Mouse (Mus musculus): ENCODE measurements around the gene Asic2. TPM values are rescaled to one million over a fixed set of nuclear protein-coding genes. Genes with fewer than 3 reads are reported as not detected.

The Asic2 gene
- not detected in 2 replicates for polyA plus RNA-seq (2012)

DNA sequence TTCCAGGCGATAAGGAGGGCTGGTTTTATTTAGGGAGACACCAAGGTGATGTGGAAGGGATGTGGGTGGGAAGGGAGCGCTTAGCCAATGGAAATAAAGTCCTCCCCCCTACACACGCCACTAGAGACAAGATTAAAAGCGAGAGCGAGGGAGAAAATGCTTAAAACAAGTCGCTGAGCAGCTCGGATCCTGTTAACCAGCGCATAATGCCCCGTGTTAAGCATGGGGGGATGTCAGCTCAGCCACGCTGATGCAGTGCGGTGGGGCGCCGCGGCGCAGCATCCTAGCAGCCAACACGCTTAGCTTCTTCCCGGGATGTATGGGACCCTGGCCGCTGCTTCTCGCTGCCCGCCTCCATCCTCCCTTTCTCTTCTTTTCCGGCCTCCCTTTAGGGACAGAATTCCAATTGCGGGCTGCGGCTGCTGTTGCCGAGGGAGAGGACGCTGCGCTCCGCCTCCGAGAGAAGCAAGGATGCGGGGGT is at the start of gene Asic2:
Gene Asic2, minus strand, starts transcription at position 57 of the 481 bp plus-strand sequence.
- no peak within 1 kb of the TSS for H3K4me3 ChIP-seq (replicated peaks)
- TF ChIP-seq TAL1 (IDR thresholded peaks at IDR 0.05; ENCODE audit: low read length) (no peak), GATA1 (IDR thresholded peaks at IDR 0.05; ENCODE audit: low read length) (no peak)
- peaks cover 8% of the 10 kb centered on the region for H3K27me3 ChIP-seq (ENCODE audit: control insufficient read depth)
- no peaks in the 10 kb centered on the region for H3K9me3 ChIP-seq (ENCODE audit: control insufficient read depth, low read length)
- H3K4me1 ChIP-seq (ENCODE audit: control insufficient read depth): no peaks in the 10 kb centered on the region
- no peaks in the 10 kb centered on the region for H3K36me3 ChIP-seq (ENCODE audit: control insufficient read depth)

DNA sequence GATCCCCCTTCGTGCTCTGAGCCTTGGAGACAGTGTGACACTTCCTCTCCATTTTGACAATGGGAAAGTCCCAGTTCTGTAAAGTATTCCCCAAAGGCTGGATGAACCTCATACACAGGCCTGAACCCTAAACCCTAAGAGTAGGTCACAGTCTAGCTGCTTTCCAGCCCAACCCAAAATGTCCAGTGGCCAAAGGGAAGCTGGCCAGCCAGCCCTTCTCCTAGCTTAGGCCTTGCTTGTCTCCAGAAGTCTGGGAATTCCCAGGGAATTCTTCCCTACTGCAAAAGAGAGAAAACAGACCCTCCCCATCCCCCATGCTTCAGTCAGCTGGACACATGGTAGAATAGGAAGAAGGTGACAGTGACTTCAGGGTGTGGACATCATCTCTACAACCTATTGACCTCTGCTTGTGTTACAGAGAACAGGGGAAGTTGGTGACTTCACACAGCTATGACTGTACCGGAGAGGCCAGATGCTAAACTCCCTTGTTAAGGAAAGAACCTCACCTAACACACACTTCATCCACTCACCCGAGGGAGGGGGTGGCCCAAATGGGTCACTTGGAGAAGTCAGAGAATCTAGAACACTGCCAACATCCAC is 48.0 kb upstream of the Asic2 start:
- TF ChIP-seq GATA1 (IDR thresholded peaks at IDR 0.05; ENCODE audit: low read length): no peak
- TF ChIP-seq TAL1 (IDR thresholded peaks at IDR 0.05; ENCODE audit: low read length): no peak
- H3K4me3 ChIP-seq (replicated peaks): no peak overlapping the region
- no peaks in the 10 kb centered on the region for H3K9me3 ChIP-seq (ENCODE audit: control insufficient read depth, low read length)
- no peaks in the 10 kb centered on the region for H3K36me3 ChIP-seq (ENCODE audit: control insufficient read depth)
- no peaks in the 10 kb centered on the region for H3K27me3 ChIP-seq (ENCODE audit: control insufficient read depth)
- H3K4me1 ChIP-seq (ENCODE audit: control insufficient read depth): no peaks in the 10 kb centered on the region

DNA sequence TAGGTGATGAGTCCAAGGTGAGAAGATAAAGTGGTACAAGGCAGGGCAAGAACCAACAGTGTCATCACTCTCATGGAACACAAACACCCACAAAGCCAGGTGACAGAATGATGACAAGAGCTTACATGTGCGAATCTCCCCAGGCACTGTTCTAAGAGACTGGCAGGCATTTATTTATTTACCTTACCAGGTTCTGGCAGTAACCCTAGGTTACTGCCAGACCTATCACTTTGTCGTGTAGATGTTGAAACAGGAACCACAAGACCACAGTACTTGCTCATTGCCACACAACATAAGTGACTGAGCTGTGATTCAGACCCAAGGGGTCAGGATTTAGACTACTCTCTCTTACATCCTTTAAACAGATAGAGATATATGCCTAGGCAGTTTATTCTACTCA is 46.8 kb upstream of the Asic2 start:
- H3K27me3 ChIP-seq (ENCODE audit: control insufficient read depth): no peaks in the 10 kb centered on the region
- no peaks in the 10 kb centered on the region for H3K9me3 ChIP-seq (ENCODE audit: control insufficient read depth, low read length)
- no peak overlapping the region for H3K4me3 ChIP-seq (replicated peaks)
- TF ChIP-seq GATA1 (IDR thresholded peaks at IDR 0.05; ENCODE audit: low read length): no peak
- no peak for TF ChIP-seq TAL1 (IDR thresholded peaks at IDR 0.05; ENCODE audit: low read length)
- no peaks in the 10 kb centered on the region for H3K4me1 ChIP-seq (ENCODE audit: control insufficient read depth)
- H3K36me3 ChIP-seq (ENCODE audit: control insufficient read depth): no peaks in the 10 kb centered on the region

DNA sequence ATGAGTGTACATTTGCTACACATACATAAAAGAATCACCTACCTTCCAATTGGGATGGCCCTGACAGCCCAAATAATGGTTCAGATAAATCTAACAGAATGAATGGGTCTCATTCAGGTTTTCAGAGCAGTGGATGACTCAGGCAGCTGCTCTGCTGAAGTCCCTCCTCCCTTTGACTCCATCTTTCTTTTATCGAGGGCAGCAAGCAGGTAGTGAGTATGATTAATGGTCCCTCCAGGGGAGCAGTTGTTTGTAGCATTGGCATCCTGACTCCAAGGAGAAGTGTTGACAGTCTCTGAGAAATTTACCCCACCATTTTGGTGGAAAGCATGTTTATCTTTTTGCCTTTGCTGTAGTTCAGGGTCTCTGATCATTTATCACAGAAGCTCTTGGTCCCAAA is 45.5 kb upstream of the Asic2 start:
- no peaks in the 10 kb centered on the region for H3K4me1 ChIP-seq (ENCODE audit: control insufficient read depth)
- TF ChIP-seq GATA1 (IDR thresholded peaks at IDR 0.05; ENCODE audit: low read length) (no peak), TAL1 (IDR thresholded peaks at IDR 0.05; ENCODE audit: low read length) (no peak)
- H3K9me3 ChIP-seq (ENCODE audit: control insufficient read depth, low read length): no peaks in the 10 kb centered on the region
- no peaks in the 10 kb centered on the region for H3K36me3 ChIP-seq (ENCODE audit: control insufficient read depth)
- H3K27me3 ChIP-seq (ENCODE audit: control insufficient read depth): no peaks in the 10 kb centered on the region
- H3K4me3 ChIP-seq (replicated peaks): no peak overlapping the region

DNA sequence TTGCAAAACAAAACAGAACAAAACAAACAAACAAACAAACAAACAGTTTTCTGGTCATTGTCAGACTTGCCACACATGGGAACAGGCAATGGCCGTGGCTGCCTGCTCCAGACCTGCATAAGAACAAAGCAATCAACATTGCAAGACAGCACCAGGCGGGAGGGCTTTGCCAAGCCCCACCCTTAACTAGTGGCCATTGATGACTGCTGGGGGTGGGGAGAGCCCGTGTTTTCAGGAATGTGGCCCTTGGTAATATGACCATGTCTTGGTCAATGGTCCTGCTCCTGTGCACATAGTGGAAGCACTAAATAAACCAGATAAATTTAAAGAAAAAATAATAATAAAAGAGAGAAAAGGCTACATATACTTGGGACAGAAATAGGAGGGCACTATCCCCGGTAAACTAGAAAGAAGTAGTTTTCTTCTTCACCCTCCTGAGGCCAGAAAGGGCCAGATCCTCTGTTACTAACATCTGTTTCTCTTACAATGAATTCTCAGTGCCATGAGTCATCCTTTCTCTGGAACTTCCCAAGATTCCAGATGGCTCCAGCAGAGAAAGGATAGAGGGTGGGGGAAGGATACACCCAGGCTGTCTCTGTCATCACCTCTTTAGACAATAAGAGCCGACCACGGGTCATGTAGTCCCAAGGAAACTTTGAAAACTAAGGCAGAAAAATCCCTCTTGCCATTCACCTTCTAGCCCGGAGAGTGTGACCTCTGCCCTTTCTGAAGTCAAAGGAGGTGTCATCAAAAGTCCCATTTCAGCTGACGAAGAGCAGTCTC is 43.3 kb upstream of the Asic2 start:
- Histone ChIP-seq H3K27me3 (ENCODE audit: control insufficient read depth) (no peaks in the 10 kb centered on the region), H3K4me1 (ENCODE audit: control insufficient read depth) (no peaks in the 10 kb centered on the region), H3K4me3 (replicated peaks) (no peak overlapping the region), H3K9me3 (ENCODE audit: control insufficient read depth, low read length) (no peaks in the 10 kb centered on the region), H3K36me3 (ENCODE audit: control insufficient read depth) (no peaks in the 10 kb centered on the region)
- TF ChIP-seq GATA1 (IDR thresholded peaks at IDR 0.05; ENCODE audit: low read length): no peak
- TF ChIP-seq TAL1 (IDR thresholded peaks at IDR 0.05; ENCODE audit: low read length): no peak

DNA sequence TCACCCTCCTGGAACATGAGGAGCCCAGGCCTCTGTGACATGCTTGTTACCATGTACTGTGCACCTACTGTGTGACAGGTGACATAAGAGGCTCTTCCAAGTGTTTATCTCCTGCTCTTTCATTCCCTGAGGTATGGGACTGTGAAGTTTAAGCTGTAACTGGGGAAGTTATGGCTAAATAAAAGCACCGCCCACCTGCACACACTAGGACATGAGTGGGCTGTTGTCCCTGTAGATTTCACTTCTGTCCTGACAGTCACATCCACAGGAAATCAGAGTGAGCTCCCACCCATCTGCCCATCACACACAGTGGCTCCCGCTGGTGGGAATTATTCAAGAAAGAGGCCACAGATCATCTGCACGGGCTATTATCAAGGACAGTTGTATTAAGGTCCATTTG is 41.9 kb upstream of the Asic2 start:
- no peaks in the 10 kb centered on the region for H3K27me3 ChIP-seq (ENCODE audit: control insufficient read depth)
- H3K4me1 ChIP-seq (ENCODE audit: control insufficient read depth): no peaks in the 10 kb centered on the region
- no peak for TF ChIP-seq GATA1 (IDR thresholded peaks at IDR 0.05; ENCODE audit: low read length)
- no peak for TF ChIP-seq TAL1 (IDR thresholded peaks at IDR 0.05; ENCODE audit: low read length)
- no peaks in the 10 kb centered on the region for H3K9me3 ChIP-seq (ENCODE audit: control insufficient read depth, low read length)
- H3K4me3 ChIP-seq (replicated peaks): no peak overlapping the region
- no peaks in the 10 kb centered on the region for H3K36me3 ChIP-seq (ENCODE audit: control insufficient read depth)

DNA sequence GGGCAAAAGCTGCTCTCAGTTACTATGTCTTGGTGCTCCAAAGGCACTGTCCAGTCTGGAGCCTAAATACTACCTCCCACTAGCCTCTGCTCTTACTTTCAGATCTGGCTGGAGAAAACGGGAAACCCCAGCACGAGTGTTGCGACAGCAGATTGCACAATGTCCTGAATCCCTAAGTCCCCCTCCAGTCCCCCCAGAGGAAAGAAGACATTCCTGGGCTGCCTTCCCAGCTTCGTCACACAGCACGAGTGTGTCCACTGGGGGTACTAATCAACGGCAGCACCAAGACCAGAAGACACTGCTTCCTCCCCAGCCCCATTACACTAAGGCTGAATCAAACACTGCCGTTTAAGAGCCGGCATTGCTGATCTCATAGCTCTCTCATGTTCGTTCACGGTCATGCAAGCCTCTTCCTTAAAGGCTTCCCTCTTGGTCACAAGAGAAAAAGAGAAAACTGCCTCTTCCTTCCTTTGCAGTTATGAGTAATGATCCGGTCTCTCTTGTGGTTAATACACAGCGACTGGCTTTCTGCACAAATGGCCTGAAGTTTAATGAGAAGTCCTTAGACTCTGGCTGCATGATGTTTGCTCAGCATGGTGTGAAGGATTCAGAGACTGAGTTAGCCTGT is 38.7 kb upstream of the Asic2 start:
- Histone ChIP-seq H3K36me3 (ENCODE audit: control insufficient read depth) (no peaks in the 10 kb centered on the region), H3K4me3 (replicated peaks) (no peak overlapping the region), H3K4me1 (ENCODE audit: control insufficient read depth) (no peaks in the 10 kb centered on the region), H3K27me3 (ENCODE audit: control insufficient read depth) (no peaks in the 10 kb centered on the region), H3K9me3 (ENCODE audit: control insufficient read depth, low read length) (no peaks in the 10 kb centered on the region)
- no peak for TF ChIP-seq GATA1 (IDR thresholded peaks at IDR 0.05; ENCODE audit: low read length)
- TF ChIP-seq TAL1 (IDR thresholded peaks at IDR 0.05; ENCODE audit: low read length): no peak

DNA sequence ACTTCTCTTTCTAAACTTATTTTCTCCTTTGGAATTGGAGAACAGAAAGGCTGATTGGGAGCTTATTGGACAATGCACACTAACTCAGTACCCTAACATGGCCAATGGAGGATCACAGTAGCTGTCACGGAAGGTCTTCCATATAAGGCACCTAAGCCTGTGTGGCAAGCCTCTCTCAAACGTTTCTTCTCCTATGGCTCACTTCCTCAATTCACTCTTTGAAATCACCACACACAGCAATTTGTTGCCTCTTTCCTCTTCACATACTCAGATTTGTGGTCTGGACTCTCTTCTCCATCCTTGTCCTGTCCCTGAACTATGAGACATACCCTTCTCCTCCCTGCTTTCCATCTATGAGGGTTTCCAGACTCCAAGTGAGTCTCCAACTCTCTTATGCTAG is 36.6 kb upstream of the Asic2 start:
- TF ChIP-seq TAL1 (IDR thresholded peaks at IDR 0.05; ENCODE audit: low read length) (no peak), GATA1 (IDR thresholded peaks at IDR 0.05; ENCODE audit: low read length) (no peak)
- H3K36me3 ChIP-seq (ENCODE audit: control insufficient read depth): no peaks in the 10 kb centered on the region
- H3K9me3 ChIP-seq (ENCODE audit: control insufficient read depth, low read length): no peaks in the 10 kb centered on the region
- no peaks in the 10 kb centered on the region for H3K4me1 ChIP-seq (ENCODE audit: control insufficient read depth)
- no peak overlapping the region for H3K4me3 ChIP-seq (replicated peaks)
- H3K27me3 ChIP-seq (ENCODE audit: control insufficient read depth): no peaks in the 10 kb centered on the region

DNA sequence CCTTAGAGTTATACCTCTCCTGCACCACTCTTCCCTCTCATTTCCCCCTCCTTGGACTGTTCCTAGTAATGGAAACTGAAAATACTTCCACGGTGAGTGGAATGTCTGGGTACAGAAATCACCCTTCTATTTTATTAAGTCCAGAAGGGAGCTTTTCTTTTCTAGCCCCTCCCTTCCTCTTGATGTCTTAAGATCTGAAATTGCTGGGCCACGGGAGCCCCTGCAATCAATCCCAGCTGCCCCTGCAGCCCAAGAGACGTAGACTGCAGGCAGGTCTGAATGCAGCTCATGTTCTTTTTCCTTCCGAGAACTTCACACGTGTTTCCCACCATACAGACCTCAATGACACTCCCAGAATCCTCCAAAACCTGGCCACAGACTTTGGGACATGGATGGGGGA is 32.3 kb upstream of the Asic2 start:
- H3K9me3 ChIP-seq (ENCODE audit: control insufficient read depth, low read length): no peaks in the 10 kb centered on the region
- no peaks in the 10 kb centered on the region for H3K4me1 ChIP-seq (ENCODE audit: control insufficient read depth)
- no peaks in the 10 kb centered on the region for H3K27me3 ChIP-seq (ENCODE audit: control insufficient read depth)
- H3K36me3 ChIP-seq (ENCODE audit: control insufficient read depth): no peaks in the 10 kb centered on the region
- no peak overlapping the region for H3K4me3 ChIP-seq (replicated peaks)
- TF ChIP-seq TAL1 (IDR thresholded peaks at IDR 0.05; ENCODE audit: low read length) (no peak), GATA1 (IDR thresholded peaks at IDR 0.05; ENCODE audit: low read length) (no peak)
